Mouse (Mus musculus): ENCODE results near the gene H60b.
"Not testable (repeated sequence)": the region's sequence is repeated elsewhere in the genome, so short reads cannot be mapped to it uniquely, and the experiment has no call there.

The H60b gene

DNA sequence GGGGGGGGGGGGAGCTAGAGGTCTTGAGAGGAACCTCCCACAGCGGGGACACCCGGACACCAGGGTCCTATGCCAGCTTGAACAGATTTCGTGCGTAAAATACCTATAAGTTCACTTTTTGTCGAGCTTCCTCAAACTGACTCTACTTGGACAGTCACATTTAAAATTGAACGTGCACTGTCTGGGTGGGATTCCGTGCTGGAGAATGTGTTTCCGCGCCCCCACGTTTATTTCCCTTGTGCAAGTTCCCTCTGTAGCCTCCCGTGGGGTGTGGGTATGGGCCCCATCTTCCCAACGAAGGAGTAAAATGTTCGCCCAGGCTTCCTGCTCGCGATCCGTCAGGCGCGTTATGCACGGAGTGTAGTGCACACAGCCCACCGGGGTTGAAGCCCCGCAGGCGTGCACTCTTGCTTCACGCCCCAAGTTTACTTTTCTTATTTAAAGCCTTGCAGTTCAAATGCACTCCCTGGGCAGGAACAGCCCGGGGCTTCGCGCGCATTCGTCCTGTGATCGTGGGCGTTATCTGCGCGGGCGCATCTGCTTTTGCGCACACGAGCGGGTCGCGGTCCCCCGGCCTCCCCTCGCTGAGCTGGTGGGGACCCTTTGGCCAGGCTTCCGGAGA lies 115.4 kb downstream of the H60b start:
- no peak for DNase-seq (ENCODE audit: low read depth, low spot score)

DNA sequence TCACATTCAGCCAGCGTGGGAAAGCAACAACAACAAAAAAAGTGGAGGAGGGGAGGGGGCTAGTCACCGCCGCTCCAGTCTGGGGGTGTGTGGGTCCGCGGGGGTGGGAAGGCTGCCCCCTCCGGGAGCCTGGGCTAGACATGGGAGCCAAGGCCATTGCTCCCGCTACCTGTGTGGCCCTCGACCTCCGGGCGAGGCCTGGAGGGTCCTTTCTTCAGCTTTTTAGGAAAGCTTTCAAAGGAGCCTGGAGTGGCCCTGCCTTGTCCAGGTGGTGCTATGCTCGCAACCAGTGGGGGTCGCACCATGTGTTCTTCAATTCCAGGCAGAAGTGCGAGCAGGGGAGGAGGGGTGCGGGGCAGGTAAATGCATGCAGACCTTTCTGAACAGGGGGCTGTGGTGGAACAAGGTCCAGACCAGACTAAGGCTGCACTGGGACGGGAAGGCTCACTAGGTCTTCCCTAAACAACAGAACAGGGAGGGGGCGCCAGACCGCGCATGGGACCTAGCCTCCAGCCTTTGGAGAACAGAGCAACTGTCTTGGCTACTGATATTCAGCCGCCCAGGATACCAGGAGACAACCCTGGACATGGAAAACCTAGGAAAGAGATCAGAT lies 116.2 kb downstream of the H60b start:
- no peak for DNase-seq (ENCODE audit: low read depth, low spot score)

DNA sequence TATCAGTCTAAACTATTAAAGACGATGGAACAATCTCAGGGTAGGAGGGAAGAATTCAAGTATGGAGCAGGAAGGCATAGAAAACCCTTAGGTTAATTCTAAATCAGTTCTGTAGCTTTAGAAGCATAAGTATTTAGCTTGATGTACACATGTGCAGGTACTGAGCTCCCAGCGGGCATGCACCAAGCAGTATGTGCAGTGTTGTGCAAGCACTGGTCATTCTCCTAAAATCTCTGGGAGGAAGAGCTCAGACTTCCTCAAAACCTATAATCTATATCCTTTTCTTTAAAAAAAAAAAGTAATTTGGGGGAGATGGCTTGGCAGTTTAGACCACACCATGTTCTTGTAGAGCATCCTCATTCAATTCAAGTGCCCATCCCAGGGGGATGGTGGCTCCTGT lies 120.1 kb downstream of the H60b start:
- not testable (repeated sequence) for DNase-seq (ENCODE audit: low read depth, low spot score)

DNA sequence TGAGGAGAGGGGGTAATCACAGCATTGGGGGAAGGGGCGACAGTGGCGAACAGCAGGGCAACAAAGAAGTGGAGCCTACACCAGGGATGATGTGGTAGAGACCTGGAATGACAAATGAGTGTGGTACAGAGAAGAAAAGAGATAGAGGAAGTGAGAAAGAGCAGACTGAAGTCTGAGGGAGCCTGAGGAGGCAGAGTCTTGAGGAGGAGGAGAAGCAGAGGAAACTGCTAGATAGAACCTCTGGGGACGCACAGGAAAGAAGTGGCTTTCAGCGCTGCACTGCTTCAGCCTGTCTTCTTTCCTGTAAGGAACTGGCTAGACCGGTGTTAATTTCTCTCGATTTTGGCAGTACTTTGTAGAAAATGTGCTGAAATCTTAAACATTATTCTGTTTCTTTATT lies 124.4 kb downstream of the H60b start:
- DNase-seq (ENCODE audit: low read depth, low spot score): no peak

DNA sequence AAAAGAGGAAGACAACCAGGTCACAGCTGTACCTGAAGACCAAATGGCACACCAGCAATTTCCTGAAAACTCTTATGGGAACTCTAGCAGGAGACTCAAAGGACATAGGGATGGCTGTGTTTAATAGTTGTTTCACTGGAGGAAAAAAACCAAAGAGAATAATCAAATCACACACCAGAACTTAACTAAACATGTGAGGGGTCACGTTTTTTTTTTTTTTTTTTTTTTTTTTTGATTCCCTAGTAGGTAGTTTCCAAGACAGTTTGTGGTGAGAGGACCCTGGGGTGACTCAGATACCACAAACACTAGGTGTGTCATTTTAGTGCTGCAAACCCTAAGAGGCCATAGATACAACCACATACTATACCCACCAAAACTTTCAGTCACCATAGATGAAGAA lies 137.3 kb downstream of the H60b start:
- DNase-seq (ENCODE audit: low read depth, low spot score): no peak

DNA sequence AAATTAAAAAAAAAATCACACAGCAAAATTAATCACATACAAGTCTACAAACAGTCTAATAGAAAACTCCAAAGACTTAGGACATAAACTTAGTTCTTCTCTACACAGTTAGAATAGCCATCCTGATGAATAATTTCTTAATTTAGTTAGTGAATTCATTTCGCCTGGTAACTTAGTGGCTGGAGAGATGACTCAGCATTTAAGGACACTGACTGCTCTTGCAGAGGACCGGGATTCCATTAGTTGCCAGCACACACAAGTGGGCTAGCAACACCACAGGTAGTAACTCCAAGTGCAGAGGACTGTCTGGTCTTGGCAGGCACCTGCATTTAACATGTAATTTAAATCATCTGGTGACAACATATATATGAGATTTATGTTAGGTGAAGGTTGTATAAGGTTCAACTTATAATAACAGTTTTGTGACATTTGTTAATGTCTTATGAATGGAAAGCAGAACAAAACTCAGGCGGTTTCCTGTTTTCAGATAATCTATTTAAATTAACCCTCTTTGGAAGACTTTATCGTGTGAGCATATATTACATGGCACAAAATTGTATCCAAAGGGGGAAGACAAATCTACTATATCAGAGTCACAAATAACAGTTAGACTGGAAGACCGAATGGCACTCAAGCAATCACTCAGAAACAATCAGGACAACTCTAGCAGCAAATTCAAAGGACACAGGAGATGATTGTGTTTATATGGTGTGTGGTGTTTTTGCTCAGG lies 138.8 kb downstream of the H60b start:
- DNase-seq (ENCODE audit: low read depth, low spot score): no peak

DNA sequence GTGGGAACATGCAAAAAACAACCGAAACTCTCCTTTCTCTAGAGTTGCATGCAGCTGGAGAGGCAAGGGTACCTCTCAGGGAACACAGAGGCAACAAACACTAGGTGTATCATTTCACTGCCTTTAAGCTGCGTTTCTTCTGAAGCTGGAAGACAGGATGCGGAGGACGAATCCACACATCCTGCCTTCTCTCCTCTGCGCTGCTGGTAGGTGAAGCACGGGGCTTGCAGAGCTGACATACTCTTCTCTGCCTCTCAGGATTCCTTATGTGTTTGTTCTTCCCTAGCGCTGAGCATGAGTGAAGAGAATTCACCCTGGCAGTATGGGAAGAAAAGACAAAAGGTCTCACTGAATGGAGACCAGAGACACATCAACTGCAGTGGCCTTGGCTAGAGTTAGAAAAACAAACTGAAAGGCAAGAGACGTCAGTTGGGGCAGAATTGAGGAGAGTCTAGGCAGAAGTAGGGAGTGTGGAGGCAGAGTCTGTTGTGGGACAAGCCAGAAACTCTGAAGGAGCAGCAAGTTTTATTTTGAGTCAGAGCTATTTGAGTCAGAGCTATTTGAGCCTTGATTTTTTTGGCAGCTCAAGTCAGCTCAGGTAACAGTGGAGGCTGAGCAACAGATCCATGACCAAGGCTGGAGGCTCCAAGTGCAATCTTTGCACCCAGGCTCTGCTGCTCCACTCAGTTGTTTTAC lies 139.5 kb downstream of the H60b start:
- no peak for DNase-seq (ENCODE audit: low read depth, low spot score)

DNA sequence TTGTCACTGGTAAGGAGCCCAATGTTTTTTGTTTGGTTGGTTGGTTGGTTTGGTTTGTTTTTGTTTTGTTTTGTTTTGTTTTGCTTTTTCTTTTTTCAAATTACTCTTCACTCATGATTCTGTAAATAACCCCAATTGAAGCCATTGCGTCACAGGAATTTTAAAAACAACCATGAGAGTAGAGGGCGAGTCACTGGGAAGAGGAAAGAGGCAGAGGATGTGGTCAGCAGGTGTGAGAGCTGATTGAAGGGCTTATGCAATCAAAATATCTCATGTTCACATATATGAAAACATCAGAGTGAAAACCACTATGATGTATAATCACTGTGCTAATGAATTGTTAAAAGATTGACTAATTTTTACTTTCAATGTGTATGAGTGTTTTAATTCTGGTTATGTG lies 140.9 kb downstream of the H60b start:
- no peak for DNase-seq (ENCODE audit: low read depth, low spot score)

DNA sequence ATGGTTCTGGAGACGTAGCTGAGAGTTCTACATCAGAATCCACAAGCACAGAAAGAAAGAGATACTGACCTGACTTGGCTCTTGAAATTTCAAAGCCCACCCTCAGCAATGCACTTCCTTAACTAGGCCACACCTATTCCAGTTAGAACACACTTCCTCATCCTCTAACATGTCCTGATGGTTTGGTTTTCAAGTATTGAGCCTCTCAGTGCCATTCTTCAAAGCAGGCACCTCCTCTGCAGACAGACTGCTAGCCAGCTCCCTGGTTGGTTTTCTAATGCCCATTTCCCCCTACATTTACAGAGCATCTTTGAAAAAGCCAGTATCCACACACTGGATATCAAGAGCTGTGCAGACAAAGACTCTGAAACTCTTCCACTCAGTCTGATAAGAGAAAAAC lies 143.3 kb downstream of the H60b start:
- no peak for DNase-seq (ENCODE audit: low read depth, low spot score)

DNA sequence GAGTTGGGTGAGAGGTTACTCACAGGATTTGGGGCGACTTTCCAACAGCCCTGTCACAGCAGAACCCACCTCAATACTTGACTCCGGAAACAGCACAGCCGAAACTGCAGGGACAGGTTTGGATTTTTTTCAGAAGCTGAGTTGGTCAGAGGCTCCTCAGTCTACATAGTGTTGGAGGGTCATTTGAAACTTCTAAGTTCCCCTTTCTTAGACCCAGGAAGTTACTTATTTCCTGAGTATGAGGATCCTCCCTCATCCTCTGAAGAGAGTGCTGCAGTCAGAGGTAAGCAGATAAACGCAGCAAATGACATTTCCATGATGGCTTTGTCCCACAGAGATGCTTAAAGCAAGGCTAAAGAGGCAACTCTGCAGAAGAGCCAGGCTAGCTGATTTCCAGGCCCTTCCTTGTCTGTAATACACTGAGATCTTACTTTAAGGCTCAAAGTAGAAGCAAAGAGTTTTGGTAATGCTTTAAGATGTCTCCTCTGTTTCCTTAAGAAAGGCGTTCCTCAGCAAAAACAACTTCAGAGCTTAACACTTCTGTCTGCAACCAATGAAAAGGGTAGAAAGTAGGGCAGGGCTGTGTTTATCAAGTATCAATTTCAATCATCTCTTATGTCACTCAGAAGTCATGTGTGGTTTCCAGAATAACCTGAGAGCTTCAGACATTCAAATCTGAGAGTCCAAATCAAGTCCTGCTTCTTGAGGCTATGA lies 144.1 kb downstream of the H60b start:
- DNase-seq (ENCODE audit: low read depth, low spot score): no peak

DNA sequence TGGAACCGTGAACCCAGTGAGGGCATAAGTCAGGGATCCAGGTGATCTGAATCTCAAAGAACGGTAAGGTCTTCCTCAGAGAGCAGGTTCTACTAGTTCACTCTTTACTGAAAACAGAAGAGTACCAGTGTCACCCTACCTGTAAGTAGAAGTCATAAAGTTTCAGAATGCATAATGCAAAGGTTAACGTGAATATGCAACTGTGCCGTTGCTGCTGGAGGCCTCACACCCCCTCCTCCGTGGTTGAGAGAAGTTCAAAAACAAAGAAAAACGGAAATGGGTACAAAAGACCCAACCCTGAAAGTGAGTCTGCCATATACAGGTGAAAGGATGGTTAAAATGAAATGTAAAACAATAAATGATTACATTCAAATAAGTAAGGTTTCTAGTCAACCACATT lies 145.3 kb downstream of the H60b start:
- DNase-seq (ENCODE audit: low read depth, low spot score): no peak

DNA sequence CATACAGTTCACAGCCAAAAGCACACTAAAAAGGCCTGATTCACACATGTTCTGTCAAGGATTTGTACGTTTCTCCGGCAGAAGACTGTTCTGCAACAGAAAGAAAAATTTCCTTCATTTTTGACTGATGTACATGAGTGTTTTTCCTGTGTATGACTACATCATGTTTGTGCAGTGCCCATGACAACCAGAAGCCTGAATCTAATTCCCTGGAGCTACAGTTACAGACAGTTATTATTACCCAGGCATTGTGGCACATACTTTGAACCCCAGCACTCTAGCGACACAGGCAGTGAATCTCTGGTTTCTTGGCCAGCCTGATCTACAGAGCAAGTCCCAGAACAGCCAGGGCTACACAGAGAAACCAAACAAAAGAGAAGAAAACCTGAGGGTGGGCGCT lies 147.4 kb downstream of the H60b start:
- DNase-seq (ENCODE audit: low read depth, low spot score): no peak

DNA sequence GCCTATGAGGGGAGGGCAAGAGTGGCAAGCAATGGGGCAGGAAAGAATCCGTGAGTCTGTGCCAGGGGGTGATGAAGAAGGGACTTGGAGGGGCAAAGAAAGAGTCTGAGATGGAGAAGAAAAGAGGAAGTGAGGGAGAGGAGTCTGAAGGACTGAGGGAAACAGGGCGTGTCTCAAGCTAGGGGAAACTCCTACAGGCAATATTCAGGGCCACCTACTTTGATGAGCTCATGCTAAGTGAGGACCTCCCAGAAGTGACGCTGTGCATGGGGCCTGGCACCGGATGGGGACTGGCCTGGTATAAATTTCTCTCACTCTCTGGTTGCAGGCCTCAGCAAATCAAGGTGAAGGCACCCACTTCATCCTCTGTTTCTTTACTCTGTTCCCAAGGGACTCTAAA lies 148.1 kb downstream of the H60b start:
- DNase-seq (ENCODE audit: low read depth, low spot score): no peak

DNA sequence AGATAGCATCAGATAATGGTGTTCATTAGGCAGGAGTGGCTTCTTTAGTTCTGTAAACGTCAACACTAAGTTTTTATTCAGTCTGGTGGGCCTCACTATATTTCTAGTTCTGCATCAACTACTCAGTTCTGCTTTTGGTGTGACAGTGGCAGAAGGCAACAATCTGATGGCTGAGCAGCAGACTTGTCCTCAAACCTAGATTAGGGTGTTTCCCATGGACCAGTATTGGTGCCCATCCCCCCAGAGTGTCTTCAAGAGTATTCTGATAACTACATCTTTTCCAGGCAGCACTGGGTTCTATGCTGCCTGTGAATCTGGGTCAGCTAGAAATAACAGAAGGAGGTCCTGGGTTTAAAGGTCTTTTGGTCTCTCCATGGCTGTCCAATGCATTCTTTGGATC lies 149.8 kb downstream of the H60b start:
- DNase-seq (ENCODE audit: low read depth, low spot score): no peak

DNA sequence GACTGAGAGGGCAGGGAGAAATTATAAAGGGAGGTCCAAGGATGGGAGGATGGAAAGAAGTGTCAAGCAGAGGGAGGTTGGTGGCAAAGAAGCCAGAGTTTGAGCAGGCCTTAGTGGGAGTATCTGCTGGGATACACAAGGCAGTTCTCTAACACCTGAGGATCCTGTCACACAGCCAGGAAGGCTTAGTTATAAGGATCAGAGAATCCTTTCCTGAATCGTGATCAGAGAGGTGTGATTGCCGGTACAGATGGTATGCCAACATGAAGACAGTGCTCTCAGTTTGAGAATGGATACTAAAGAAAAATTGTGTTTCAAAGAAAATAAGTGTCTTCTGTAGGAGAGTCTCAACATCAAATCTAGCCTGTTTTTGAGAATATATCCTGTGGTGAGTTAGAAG lies 164.5 kb downstream of the H60b start:
- DNase-seq (ENCODE audit: low read depth, low spot score): no peak
